Mouse (Mus musculus): ENCODE results near the gene Pigq. TPM values are rescaled to one million over a fixed set of nuclear protein-coding genes. Genes with fewer than 3 reads are reported as not detected.

Pigq gene
- polyA plus RNA-seq, 1 experiment from 2014 or later, result 77.1 TPM

- peak overlapping the region; percentile 16; the same call in 1 of the 2 replicates for H3K4me2 ChIP-seq
- H3K4me3 ChIP-seq (ENCODE audit: low read depth, low read length), result no peak overlapping the region
- no peak overlapping the region for H3K9ac ChIP-seq (ENCODE audit: low read depth, low read length)
These were observed 31.4 kb downstream of the Pigq start for GRCm38 (mm10) chr17:25913186-25913876.

GRCm38 (mm10) chr17:25911816-25912215, 32.9 kb downstream of the Pigq start:
- 0 out of 2 replicates have a peak, but pooled peaks cover 3% of the 10 kb centered on the region for H3K36me3 ChIP-seq (ENCODE audit: control insufficient read depth, insufficient read depth, low read length)
- no peak overlapping the region for H3K4me2 ChIP-seq
- peaks cover 16% of the 10 kb centered on the region for H3K4me1 ChIP-seq (ENCODE audit: control insufficient read depth, insufficient read depth, low read length)
- WGBS (ENCODE audit: insufficient replicate concordance), result 86% methylated on average over 4 of the region's 4 CpGs
- ATAC-seq (replicated peaks; ENCODE audit: insufficient number of reproducible peaks, low FRiP score, low TSS enrichment), result no peak
- H3K9ac ChIP-seq (ENCODE audit: low read depth, low read length), result no peak overlapping the region
- H3K27me3 ChIP-seq (ENCODE audit: control insufficient read depth, insufficient read depth, low read length), result no peaks in the 10 kb centered on the region
- H3K27ac ChIP-seq (ENCODE audit: low read depth, low read length), result no peak overlapping the region
- H3K9me3 ChIP-seq (replicated peaks; ENCODE audit: control insufficient read depth, low read length), result no peaks in the 10 kb centered on the region
- H3K4me3 ChIP-seq (ENCODE audit: low read depth, low read length), result no peak overlapping the region

More at GRCm38 (mm10) chr17:25913186-25913876, 31.4 kb downstream of the Pigq start:
- 0 out of 2 replicates have a peak, but pooled peaks cover 3% of the 10 kb centered on the region for H3K36me3 ChIP-seq (ENCODE audit: control insufficient read depth, insufficient read depth, low read length)
- WGBS (ENCODE audit: insufficient replicate concordance), result 68% methylated on average over 14 of the region's 14 CpGs
- no peak for ATAC-seq (replicated peaks; ENCODE audit: insufficient number of reproducible peaks, low FRiP score, low TSS enrichment)
- H3K27ac ChIP-seq (ENCODE audit: low read depth, low read length), result 0 out of 2 replicates have a peak overlapping the region, but pooled peaks have one; percentile 24
- no peaks in the 10 kb centered on the region for H3K27me3 ChIP-seq (ENCODE audit: control insufficient read depth, insufficient read depth, low read length)
- no peaks in the 10 kb centered on the region for H3K9me3 ChIP-seq (replicated peaks; ENCODE audit: control insufficient read depth, low read length)
- H3K4me1 ChIP-seq (ENCODE audit: control insufficient read depth, insufficient read depth, low read length), result peaks cover 23% of the 10 kb centered on the region

- H3K9ac ChIP-seq (ENCODE audit: low read depth, low read length), result no peak overlapping the region
- H3K36me3 ChIP-seq (ENCODE audit: control insufficient read depth, insufficient read depth, low read length), result no peaks in the 10 kb centered on the region
- H3K9me3 ChIP-seq (replicated peaks; ENCODE audit: control insufficient read depth, low read length), result no peaks in the 10 kb centered on the region
- H3K27ac ChIP-seq (ENCODE audit: low read depth, low read length), result no peak overlapping the region
- no peak overlapping the region for H3K4me3 ChIP-seq (ENCODE audit: low read depth, low read length)
- no peak for ATAC-seq (replicated peaks; ENCODE audit: insufficient number of reproducible peaks, low FRiP score, low TSS enrichment)
- H3K4me1 ChIP-seq (ENCODE audit: control insufficient read depth, insufficient read depth, low read length), result no peaks in the 10 kb centered on the region
- WGBS (ENCODE audit: insufficient replicate concordance), result 82% methylated on average over 2 of the region's 2 CpGs
- no peaks in the 10 kb centered on the region for H3K27me3 ChIP-seq (ENCODE audit: control insufficient read depth, insufficient read depth, low read length)
- no peak overlapping the region for H3K4me2 ChIP-seq
These were observed 37.1 kb downstream of the Pigq start for GRCm38 (mm10) chr17:25907640-25908039.

DNA sequence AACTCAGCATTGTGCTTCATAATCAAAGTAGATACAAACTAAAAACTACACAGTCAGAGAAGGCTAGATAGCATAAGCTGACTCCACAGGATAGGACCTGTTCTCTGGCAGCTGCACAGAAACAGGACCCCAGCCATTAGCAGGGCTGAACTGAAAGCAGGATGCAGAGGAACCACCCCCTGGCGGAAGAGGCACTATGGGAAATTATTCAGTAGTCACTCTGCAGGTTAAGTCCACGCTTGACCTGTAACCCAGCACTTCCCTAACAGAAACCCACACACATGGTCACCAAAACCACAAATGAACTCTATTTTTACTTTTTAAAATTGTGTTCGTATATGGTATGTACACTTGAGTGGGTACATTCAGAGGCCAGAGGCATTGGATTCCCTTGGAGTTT, 41.7 kb downstream of the Pigq start:
- no peaks in the 10 kb centered on the region for H3K27me3 ChIP-seq (ENCODE audit: control insufficient read depth, insufficient read depth, low read length)
- H3K27ac ChIP-seq (ENCODE audit: low read depth, low read length), result no peak overlapping the region
- H3K9ac ChIP-seq (ENCODE audit: low read depth, low read length), result no peak overlapping the region
- no peaks in the 10 kb centered on the region; the same call in 1 of the 2 replicates for H3K36me3 ChIP-seq (ENCODE audit: control insufficient read depth, insufficient read depth, low read length)
- WGBS (ENCODE audit: insufficient replicate concordance), result 72% methylated on average over 3 of the region's 3 CpGs
- ATAC-seq (replicated peaks; ENCODE audit: insufficient number of reproducible peaks, low FRiP score, low TSS enrichment), result no peak
- H3K9me3 ChIP-seq (replicated peaks; ENCODE audit: control insufficient read depth, low read length), result no peaks in the 10 kb centered on the region
- H3K4me1 ChIP-seq (ENCODE audit: control insufficient read depth, insufficient read depth, low read length), result no peaks in the 10 kb centered on the region
- H3K4me3 ChIP-seq (ENCODE audit: low read depth, low read length), result no peak overlapping the region
- no peak overlapping the region for H3K4me2 ChIP-seq

GRCm38 (mm10) chr17:25900193-25900592, 44.5 kb downstream of the Pigq start:
- Histone ChIP-seq H3K9me3 (replicated peaks; ENCODE audit: control insufficient read depth, low read length) (no peaks in the 10 kb centered on the region), H3K4me1 (ENCODE audit: control insufficient read depth, insufficient read depth, low read length) (0 out of 2 replicates have a peak, but pooled peaks cover 5% of the 10 kb centered on the region), H3K27ac (ENCODE audit: low read depth, low read length) (no peak overlapping the region), H3K9ac (ENCODE audit: low read depth, low read length) (no peak overlapping the region), H3K36me3 (ENCODE audit: control insufficient read depth, insufficient read depth, low read length) (no peaks in the 10 kb centered on the region; the same call in 1 of the 2 replicates), H3K4me2 (no peak overlapping the region), H3K4me3 (ENCODE audit: low read depth, low read length) (no peak overlapping the region), H3K27me3 (ENCODE audit: control insufficient read depth, insufficient read depth, low read length) (no peaks in the 10 kb centered on the region)
- WGBS (ENCODE audit: insufficient replicate concordance), result 86% methylated on average over 1 of the region's 1 CpGs
- ATAC-seq (replicated peaks; ENCODE audit: insufficient number of reproducible peaks, low FRiP score, low TSS enrichment), result no peak

- Histone ChIP-seq H3K9me3 (replicated peaks; ENCODE audit: control insufficient read depth, low read length) (no peaks in the 10 kb centered on the region), H3K27me3 (ENCODE audit: control insufficient read depth, insufficient read depth, low read length) (no peaks in the 10 kb centered on the region), H3K27ac (ENCODE audit: low read depth, low read length) (no peak overlapping the region), H3K36me3 (ENCODE audit: control insufficient read depth, insufficient read depth, low read length) (no peaks in the 10 kb centered on the region; the same call in 1 of the 2 replicates), H3K4me2 (no peak overlapping the region), H3K4me3 (ENCODE audit: low read depth, low read length) (no peak overlapping the region), H3K9ac (ENCODE audit: low read depth, low read length) (no peak overlapping the region), H3K4me1 (ENCODE audit: control insufficient read depth, insufficient read depth, low read length) (0 out of 2 replicates have a peak, but pooled peaks cover 5% of the 10 kb centered on the region)
- ATAC-seq (replicated peaks; ENCODE audit: insufficient number of reproducible peaks, low FRiP score, low TSS enrichment), result no peak
- WGBS (ENCODE audit: insufficient replicate concordance), result 63% methylated on average over 12 of the region's 12 CpGs
These were observed 48.8 kb downstream of the Pigq start for GRCm38 (mm10) chr17:25895891-25896290.

DNA sequence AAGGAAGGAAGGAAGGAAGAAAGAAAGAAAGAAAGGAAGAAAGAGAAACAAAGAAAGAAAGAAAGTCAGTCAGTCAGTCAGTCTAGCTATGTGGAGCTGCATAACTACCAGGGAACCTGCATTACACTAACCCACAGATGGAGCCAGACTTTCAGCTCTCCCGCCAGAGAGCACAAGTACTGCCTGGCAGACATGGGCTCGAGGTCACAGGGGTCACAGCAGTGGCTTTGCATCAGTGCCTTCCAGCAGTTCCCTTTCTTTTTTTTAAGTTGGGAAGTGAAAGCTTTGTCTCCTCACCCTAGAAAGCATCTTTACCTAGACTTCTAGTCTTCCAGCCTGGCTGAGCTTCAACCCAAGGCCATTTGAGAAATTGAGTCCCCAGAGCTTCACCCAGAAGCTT, 49.3 kb downstream of the Pigq start:
- H3K27me3 ChIP-seq (ENCODE audit: control insufficient read depth, insufficient read depth, low read length), result no peaks in the 10 kb centered on the region
- H3K9me3 ChIP-seq (replicated peaks; ENCODE audit: control insufficient read depth, low read length), result no peaks in the 10 kb centered on the region
- WGBS (ENCODE audit: insufficient replicate concordance), result 24% methylated on average over 2 of the region's 2 CpGs
- ATAC-seq (replicated peaks; ENCODE audit: insufficient number of reproducible peaks, low FRiP score, low TSS enrichment), result no peak
- H3K27ac ChIP-seq (ENCODE audit: low read depth, low read length), result no peak overlapping the region
- H3K4me3 ChIP-seq (ENCODE audit: low read depth, low read length), result no peak overlapping the region
- H3K9ac ChIP-seq (ENCODE audit: low read depth, low read length), result no peak overlapping the region
- no peak overlapping the region for H3K4me2 ChIP-seq
- H3K4me1 ChIP-seq (ENCODE audit: control insufficient read depth, insufficient read depth, low read length), result 0 out of 2 replicates have a peak, but pooled peaks cover 5% of the 10 kb centered on the region
- H3K36me3 ChIP-seq (ENCODE audit: control insufficient read depth, insufficient read depth, low read length), result no peaks in the 10 kb centered on the region; the same call in 1 of the 2 replicates

- no peak overlapping the region for H3K4me3 ChIP-seq (ENCODE audit: low read depth, low read length)
- H3K36me3 ChIP-seq (ENCODE audit: control insufficient read depth, insufficient read depth, low read length), result no peaks in the 10 kb centered on the region
- H3K27me3 ChIP-seq (ENCODE audit: control insufficient read depth, insufficient read depth, low read length), result no peaks in the 10 kb centered on the region
- WGBS (ENCODE audit: insufficient replicate concordance), result 21% methylated on average over 2 of the region's 2 CpGs
- H3K9me3 ChIP-seq (replicated peaks; ENCODE audit: control insufficient read depth, low read length), result no peaks in the 10 kb centered on the region
- no peak overlapping the region for H3K9ac ChIP-seq (ENCODE audit: low read depth, low read length)
- no peak overlapping the region for H3K4me2 ChIP-seq
- ATAC-seq (replicated peaks; ENCODE audit: insufficient number of reproducible peaks, low FRiP score, low TSS enrichment), result no peak
- H3K27ac ChIP-seq (ENCODE audit: low read depth, low read length), result no peak overlapping the region
- H3K4me1 ChIP-seq (ENCODE audit: control insufficient read depth, insufficient read depth, low read length), result 0 out of 2 replicates have a peak, but pooled peaks cover 5% of the 10 kb centered on the region
These were observed 50.6 kb downstream of the Pigq start for GRCm38 (mm10) chr17:25893975-25894617.
